Mouse (Mus musculus) kidney, embryonic 16.5 days (tissue): Measurements from ENCODE around the gene Eif2d. TPM values are rescaled to one million over a fixed set of nuclear protein-coding genes. Genes with fewer than 3 reads are reported as not detected.

Experiments
- ATAC-seq: fragments of 200-750 bp; cut with Nextera tagmentation; 2 replicates; pipeline ENCODE4 v1.8.0; 2017; ENCODE audit warnings: moderate TSS enrichment; ENCODE audit not compliant: low FRiP score, low TSS enrichment
- H3K27ac ChIP-seq: fragments of 300-500 bp; sonication (generic); 2 replicates; pipeline ENCODE4 v1.5.1; 2014; ENCODE audit warnings: low read length
- H3K27me3 ChIP-seq: fragments of 300-500 bp; sonication (generic); 2 replicates; pipeline ENCODE4 v1.6.1; 2014; ENCODE audit warnings: low read length, control low read depth, mixed read lengths; ENCODE audit not compliant: insufficient read depth
- H3K36me3 ChIP-seq: fragments of 300-500 bp; sonication (generic); 2 replicates; pipeline ENCODE4 v1.6.1; 2014; ENCODE audit warnings: low read length, control low read depth, mixed read lengths; ENCODE audit not compliant: insufficient read depth
- H3K4me1 ChIP-seq: fragments of 300-500 bp; sonication (generic); 2 replicates; pipeline ENCODE4 v1.6.1; 2014; ENCODE audit warnings: low read length, control low read depth, mixed read lengths; ENCODE audit not compliant: insufficient read depth
- H3K4me2 ChIP-seq: fragments of 300-500 bp; sonication (generic); replicated peaks from 2 replicates; pipeline ENCODE4 v1.6.1; 2014; ENCODE audit warnings: low read depth, low read length
- H3K4me3 ChIP-seq: fragments of 300-500 bp; sonication (generic); 2 replicates; pipeline ENCODE4 v1.5.1; 2014; ENCODE audit warnings: mild to moderate bottlenecking, low read length
- H3K9ac ChIP-seq: fragments of 300-500 bp; sonication (generic); replicated peaks from 2 replicates; pipeline ENCODE4 v1.6.1; 2014; ENCODE audit warnings: low read length
- H3K9me3 ChIP-seq: fragments of 300-500 bp; sonication (generic); 2 replicates; pipeline ENCODE4 v1.6.1; 2016; ENCODE audit warnings: low read length, control low read depth
- WGBS: fragments of 180-500 bp; shearing (Covaris S2); extraction: QIAGEN DNeasy Blood & Tissue Kit; methylation state at CpG from one replicate; pipeline ENCODE4 v1.1.7; 2014; 5-methylcytosine and 5-hydroxymethylcytosine counted together
- polyA plus RNA-seq: library from polyadenylated mRNA; unstranded; fragments of >200 nt; fragmentation: Nextera tagmentation; extraction: Ambion mirVana; gene quantifications from 2 replicates; pipeline ENCODE4 v1.2.1, GENCODE M21; 2015

Gene Eif2d
- polyA plus RNA-seq = 70.0 and 70.5 TPM in 2 replicates

GRCm38 (mm10) chr1:131153018-131153629, at the start of gene Eif2d:
Gene Eif2d (plus strand): TSS chr1:131153181.
- peak within 1 kb of the TSS; percentile 72 for H3K27ac ChIP-seq
- no peaks in the 10 kb centered on the region for H3K9me3 ChIP-seq
- peaks cover 11% of the 10 kb centered on the region for H3K4me1 ChIP-seq
- peak within 1 kb of the TSS; percentile 93 for H3K4me2 ChIP-seq
- H3K36me3 ChIP-seq = peaks cover 3% of the 10 kb centered on the region; the same call in 1 of the 2 replicates
- ATAC-seq = peak; percentile 99
- peak within 1 kb of the TSS; percentile 93 for H3K4me3 ChIP-seq
- under 1% methylated on average over 27 of the region's 27 CpGs for WGBS
- H3K27me3 ChIP-seq = no peaks in the 10 kb centered on the region
- H3K9ac ChIP-seq = peak within 1 kb of the TSS; percentile 89

GRCm38 (mm10) chr1:131103776-131104424, 49.1 kb upstream of the Eif2d start:
- ATAC-seq = no peak
- H3K27me3 ChIP-seq = no peaks in the 10 kb centered on the region
- H3K36me3 ChIP-seq = no peaks in the 10 kb centered on the region
- WGBS = 77% methylated on average over 10 of the region's 10 CpGs
- no peak overlapping the region for H3K4me3 ChIP-seq
- peaks cover 15% of the 10 kb centered on the region for H3K4me1 ChIP-seq
- H3K27ac ChIP-seq = no peak overlapping the region
- H3K4me2 ChIP-seq = no peak overlapping the region
- H3K9me3 ChIP-seq = no peaks in the 10 kb centered on the region
- H3K9ac ChIP-seq = no peak overlapping the region

- Histone ChIP-seq H3K4me3 (no peak overlapping the region), H3K4me2 (no peak overlapping the region), H3K9me3 (no peaks in the 10 kb centered on the region), H3K27ac (peak overlapping the region; percentile 86), H3K27me3 (no peaks in the 10 kb centered on the region), H3K9ac (peak overlapping the region; percentile 19; the same call in 1 of the 2 replicates), H3K4me1 (peaks cover 25% of the 10 kb centered on the region), H3K36me3 (no peaks in the 10 kb centered on the region)
- ATAC-seq = peak; percentile 91
- WGBS = 29% methylated on average over 10 of the region's 10 CpGs
Observed at GRCm38 (mm10) chr1:131107575-131108308, 45.2 kb upstream of the Eif2d start.

- H3K4me2 ChIP-seq = no peak overlapping the region
- WGBS = 36% methylated on average over 12 of the region's 12 CpGs
Observed at GRCm38 (mm10) chr1:131110525-131111106, 42.4 kb upstream of the Eif2d start.

GRCm38 (mm10) chr1:131112576-131112975, 40.4 kb upstream of the Eif2d start:
- peaks cover 25% of the 10 kb centered on the region for H3K4me1 ChIP-seq
- no peak overlapping the region for H3K27ac ChIP-seq
- no peaks in the 10 kb centered on the region for H3K9me3 ChIP-seq
- no peak overlapping the region for H3K4me3 ChIP-seq
- H3K4me2 ChIP-seq = 0 out of 2 replicates have a peak overlapping the region, but pooled peaks have one; percentile 18
- ATAC-seq = no peak
- no peaks in the 10 kb centered on the region for H3K27me3 ChIP-seq
- no peaks in the 10 kb centered on the region for H3K36me3 ChIP-seq
- H3K9ac ChIP-seq = 0 out of 2 replicates have a peak overlapping the region, but pooled peaks have one; percentile 22
- 36% methylated on average over 6 of the region's 6 CpGs for WGBS

More at GRCm38 (mm10) chr1:131110525-131111106, 42.4 kb upstream of the Eif2d start:
- H3K9ac ChIP-seq = no peak overlapping the region
- H3K36me3 ChIP-seq = no peaks in the 10 kb centered on the region
- H3K4me1 ChIP-seq = peaks cover 27% of the 10 kb centered on the region
- ATAC-seq = no peak
- H3K4me3 ChIP-seq = no peak overlapping the region
- no peaks in the 10 kb centered on the region for H3K27me3 ChIP-seq
- H3K27ac ChIP-seq = peak overlapping the region; percentile 53; the same call in 1 of the 2 replicates
- H3K9me3 ChIP-seq = no peaks in the 10 kb centered on the region

- Histone ChIP-seq H3K36me3 (no peaks in the 10 kb centered on the region), H3K4me3 (no peak overlapping the region), H3K9me3 (no peaks in the 10 kb centered on the region), H3K27ac (no peak overlapping the region), H3K27me3 (no peaks in the 10 kb centered on the region), H3K4me2 (no peak overlapping the region), H3K4me1 (peaks cover 14% of the 10 kb centered on the region), H3K9ac (no peak overlapping the region)
- 11% methylated on average over 6 of the region's 6 CpGs for WGBS
- no peak for ATAC-seq
Observed at GRCm38 (mm10) chr1:131115932-131116331, 37.0 kb upstream of the Eif2d start.

GRCm38 (mm10) chr1:131116430-131117011, 36.5 kb upstream of the Eif2d start:
- no peaks in the 10 kb centered on the region for H3K9me3 ChIP-seq
- no peaks in the 10 kb centered on the region for H3K27me3 ChIP-seq
- no peak for ATAC-seq
- no peak overlapping the region for H3K4me2 ChIP-seq
- no peak overlapping the region for H3K9ac ChIP-seq
- no peaks in the 10 kb centered on the region for H3K36me3 ChIP-seq
- H3K4me1 ChIP-seq = peaks cover 12% of the 10 kb centered on the region
- no peak overlapping the region for H3K27ac ChIP-seq
- 66% methylated on average over 13 of the region's 13 CpGs for WGBS
- H3K4me3 ChIP-seq = no peak overlapping the region

- H3K9me3 ChIP-seq = no peaks in the 10 kb centered on the region
- no peak overlapping the region for H3K9ac ChIP-seq
- H3K4me3 ChIP-seq = no peak overlapping the region
- no peak overlapping the region for H3K4me2 ChIP-seq
- no peaks in the 10 kb centered on the region for H3K27me3 ChIP-seq
- 45% methylated on average over 10 of the region's 10 CpGs for WGBS
- no peaks in the 10 kb centered on the region for H3K36me3 ChIP-seq
- ATAC-seq = no peak
- 0 out of 2 replicates have a peak, but pooled peaks cover 7% of the 10 kb centered on the region for H3K4me1 ChIP-seq
- no peak overlapping the region for H3K27ac ChIP-seq
Observed at GRCm38 (mm10) chr1:131118530-131118929, 34.5 kb upstream of the Eif2d start.

- H3K36me3 ChIP-seq = no peaks in the 10 kb centered on the region
- no peak for ATAC-seq
- H3K27me3 ChIP-seq = no peaks in the 10 kb centered on the region
- no peak overlapping the region for H3K4me3 ChIP-seq
- H3K4me2 ChIP-seq = no peak overlapping the region
- 72% methylated on average over 2 of the region's 2 CpGs for WGBS
- no peak overlapping the region for H3K27ac ChIP-seq
- no peaks in the 10 kb centered on the region for H3K9me3 ChIP-seq
- H3K9ac ChIP-seq = no peak overlapping the region
- 0 out of 2 replicates have a peak, but pooled peaks cover 7% of the 10 kb centered on the region for H3K4me1 ChIP-seq
Observed at GRCm38 (mm10) chr1:131119026-131119425, 34.0 kb upstream of the Eif2d start.
